Mouse (Mus musculus) midbrain, embryonic 10.5 days (tissue): ENCODE results near the gene Rabep1. TPM values are rescaled to one million over a fixed set of nuclear protein-coding genes. Genes with fewer than 3 reads are reported as not detected.
A peak's percentile ranks its signal among the peaks of the same experiment; 100 is the strongest.
"Not testable (repeated sequence)": the region's sequence is repeated elsewhere in the genome, so short reads cannot be mapped to it uniquely, and the experiment has no call there.

ENCODE experiments used
- DNase-seq: peaks from one replicate; pipeline ENCODE4 v3.0.0-alpha.2; 2017; ENCODE audit warnings: low spot score
- H3K27ac ChIP-seq: fragments of 300-500 bp; sonication (generic); replicated peaks from 2 replicates; pipeline ENCODE4 v1.5.1; 2016; ENCODE audit warnings: mild to moderate bottlenecking
- H3K27me3 ChIP-seq: fragments of 300-500 bp; sonication (generic); 2 replicates; pipeline ENCODE4 v1.6.1; 2016; ENCODE audit warnings: low read depth, mild to moderate bottlenecking; ENCODE audit not compliant: poor library complexity, severe bottlenecking
- H3K36me3 ChIP-seq: fragments of 300-500 bp; sonication (generic); 2 replicates; pipeline ENCODE4 v1.6.1; 2016; ENCODE audit warnings: mild to moderate bottlenecking, moderate library complexity
- H3K4me1 ChIP-seq: fragments of 300-500 bp; sonication (generic); 2 replicates; pipeline ENCODE4 v1.6.1; 2016
- H3K4me3 ChIP-seq: fragments of 300-500 bp; sonication (generic); 2 replicates; pipeline ENCODE4 v1.5.1; 2016; ENCODE audit warnings: mild to moderate bottlenecking, moderate library complexity
- H3K9me3 ChIP-seq: fragments of 300-500 bp; sonication (generic); replicated peaks from 2 replicates; pipeline ENCODE4 v1.6.1; 2016; ENCODE audit warnings: mild to moderate bottlenecking
- WGBS: fragments of 180-500 bp; shearing (Covaris S2); methylation state at CpG from one replicate; pipeline ENCODE4 v1.1.7; 2016; 5-methylcytosine and 5-hydroxymethylcytosine counted together
- polyA plus RNA-seq: library from polyadenylated mRNA; unstranded; fragments of >200 nt; fragmentation: Nextera tagmentation; extraction: Ambion mirVana; gene quantifications from 2 replicates; pipeline ENCODE4 v1.2.1, GENCODE M21; 2016

Rabep1 gene
- polyA plus RNA-seq, 1 experiment from 2014 or later = 39.2 TPM

GRCm38 (mm10) chr11:70837031-70837430 lies 7.5 kb upstream of the Rabep1 start:
- Histone ChIP-seq H3K9me3 (peaks cover 4% of the 10 kb centered on the region; the same call in 1 of the 2 replicates), H3K4me3 (no peak overlapping the region), H3K27me3 (no peaks in the 10 kb centered on the region), H3K36me3 (no peaks in the 10 kb centered on the region), H3K27ac (no peak overlapping the region), H3K4me1 (0 out of 2 replicates have a peak, but pooled peaks cover 5% of the 10 kb centered on the region)
- DNase-seq = no peak
- WGBS = 93% methylated on average over 3 of the region's 3 CpGs

DNA sequence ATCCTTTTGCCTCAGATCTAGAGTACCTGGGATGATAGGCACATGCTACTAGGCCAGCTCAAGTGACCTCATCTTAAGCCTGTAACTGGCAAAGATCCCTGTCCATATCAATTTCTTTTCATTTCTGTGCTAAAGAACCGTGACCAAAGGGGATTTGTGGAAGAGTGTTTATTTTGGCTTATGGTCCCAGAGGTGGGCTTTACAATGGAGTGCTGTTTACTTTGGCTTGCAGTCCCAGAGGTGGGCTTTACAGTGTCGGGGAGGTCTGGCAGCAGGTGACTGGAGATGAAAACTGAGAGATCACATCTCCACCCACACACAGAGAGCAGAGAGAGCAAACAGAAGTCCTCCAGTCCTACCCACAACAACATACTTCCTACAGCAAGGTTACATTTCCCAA lies 6.0 kb upstream of the Rabep1 start:
- Histone ChIP-seq H3K36me3 (no peaks in the 10 kb centered on the region), H3K4me3 (no peak overlapping the region), H3K9me3 (no peaks in the 10 kb centered on the region; the same call in 1 of the 2 replicates), H3K4me1 (peaks cover 6% of the 10 kb centered on the region), H3K27ac (no peak overlapping the region), H3K27me3 (peaks cover 2% of the 10 kb centered on the region; the same call in 1 of the 2 replicates)
- DNase-seq = no peak
- WGBS = 58% methylated on average over 2 of the region's 2 CpGs

- WGBS = 64% methylated on average over 4 of the region's 4 CpGs
- no peak for DNase-seq
- no peaks in the 10 kb centered on the region for H3K36me3 ChIP-seq
- peaks cover 32% of the 10 kb centered on the region for H3K4me1 ChIP-seq
- peaks cover 6% of the 10 kb centered on the region; the same call in 1 of the 2 replicates for H3K27me3 ChIP-seq
- H3K27ac ChIP-seq = no peak overlapping the region
- H3K9me3 ChIP-seq = no peaks in the 10 kb centered on the region
- no peak overlapping the region for H3K4me3 ChIP-seq
Measured at GRCm38 (mm10) chr11:70842983-70843382, 1.6 kb upstream of the Rabep1 start.

DNA sequence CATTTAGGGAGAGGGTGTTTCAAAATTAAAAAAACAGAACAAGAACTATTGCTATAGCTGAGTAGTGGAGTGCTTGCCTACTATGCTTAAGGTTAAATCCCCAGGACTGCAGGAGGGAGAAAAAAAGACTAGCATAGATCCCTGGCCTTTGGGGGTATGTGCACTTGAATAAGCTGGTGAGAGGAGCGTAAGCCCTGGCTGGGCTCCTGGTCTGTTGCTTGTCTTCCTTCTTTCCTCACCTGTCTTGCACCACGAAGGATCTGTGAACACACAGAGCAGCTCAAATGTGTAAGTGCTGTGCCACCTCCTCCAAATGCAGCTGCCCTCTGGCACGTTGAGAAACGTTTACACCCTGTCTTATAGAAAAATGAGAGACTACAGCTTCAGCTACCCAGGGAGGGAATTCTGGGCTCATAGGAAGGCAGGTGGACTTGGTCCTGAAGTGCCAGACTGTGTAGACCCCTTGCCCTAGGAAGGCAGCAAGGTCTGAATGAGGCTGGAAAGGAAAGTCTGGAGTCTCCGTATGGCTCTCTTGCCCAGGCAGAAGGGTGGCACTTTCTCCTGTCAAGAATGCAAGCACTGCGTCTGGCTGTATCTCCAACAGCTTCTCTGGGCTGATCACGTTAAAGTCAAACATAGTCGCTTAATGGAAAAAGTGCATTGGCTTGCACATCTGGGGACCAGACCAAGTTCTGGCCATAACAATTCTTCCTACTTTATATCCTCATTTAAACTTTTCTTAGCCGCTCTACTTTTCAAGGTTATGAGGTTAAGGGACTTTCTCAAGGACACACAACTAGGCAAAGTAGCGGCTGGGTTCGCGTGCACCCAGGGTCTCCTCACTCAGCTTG lies 652 bp upstream of the Rabep1 start:
- Histone ChIP-seq H3K27me3 (peaks cover 6% of the 10 kb centered on the region; the same call in 1 of the 2 replicates), H3K4me3 (peak overlapping the region; percentile 97), H3K27ac (peak overlapping the region; percentile 95), H3K9me3 (no peaks in the 10 kb centered on the region), H3K36me3 (no peaks in the 10 kb centered on the region), H3K4me1 (peaks cover 32% of the 10 kb centered on the region)
- WGBS = 15% methylated on average over 12 of the region's 12 CpGs
- no peak for DNase-seq

GRCm38 (mm10) chr11:70845457-70845978 lies 940 bp downstream of the Rabep1 start:
- 10% methylated on average over 19 of the region's 19 CpGs for WGBS
- Histone ChIP-seq H3K4me3 (peak overlapping the region; percentile 97), H3K27ac (peak overlapping the region; percentile 95), H3K4me1 (peaks cover 32% of the 10 kb centered on the region), H3K27me3 (peaks cover 6% of the 10 kb centered on the region; the same call in 1 of the 2 replicates), H3K9me3 (no peaks in the 10 kb centered on the region), H3K36me3 (no peaks in the 10 kb centered on the region)
- DNase-seq = no peak

DNA sequence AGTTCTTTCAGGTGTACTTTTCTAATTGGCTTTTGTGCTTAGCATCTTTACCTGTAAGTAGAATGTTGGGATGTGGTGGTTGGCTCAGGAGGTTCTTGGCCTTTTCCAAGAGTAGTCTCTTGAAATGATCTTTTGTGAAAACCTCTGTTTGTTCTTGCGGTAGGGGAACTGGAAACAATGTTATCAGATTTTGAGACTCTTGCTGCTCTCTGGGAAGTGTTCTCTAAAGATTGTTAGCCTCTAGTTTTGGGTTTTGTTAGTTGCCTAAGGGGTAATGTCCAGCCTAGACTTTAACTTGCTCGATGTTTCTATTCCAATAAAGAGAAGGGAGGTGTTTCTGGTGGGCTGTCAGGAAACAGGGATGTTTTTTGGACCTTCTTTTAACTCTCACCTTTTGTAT lies 1.5 kb downstream of the Rabep1 start:
- 62% methylated on average over 2 of the region's 2 CpGs for WGBS
- H3K9me3 ChIP-seq = no peaks in the 10 kb centered on the region
- no peaks in the 10 kb centered on the region for H3K36me3 ChIP-seq
- no peak for DNase-seq
- H3K4me3 ChIP-seq = peak overlapping the region; percentile 97
- no peak overlapping the region for H3K27ac ChIP-seq
- peaks cover 6% of the 10 kb centered on the region; the same call in 1 of the 2 replicates for H3K27me3 ChIP-seq
- H3K4me1 ChIP-seq = peaks cover 32% of the 10 kb centered on the region

- 88% methylated on average over 1 of the region's 1 CpGs for WGBS
- no peaks in the 10 kb centered on the region for H3K36me3 ChIP-seq
Measured at GRCm38 (mm10) chr11:70860371-70860770, 15.8 kb downstream of the Rabep1 start.

DNA sequence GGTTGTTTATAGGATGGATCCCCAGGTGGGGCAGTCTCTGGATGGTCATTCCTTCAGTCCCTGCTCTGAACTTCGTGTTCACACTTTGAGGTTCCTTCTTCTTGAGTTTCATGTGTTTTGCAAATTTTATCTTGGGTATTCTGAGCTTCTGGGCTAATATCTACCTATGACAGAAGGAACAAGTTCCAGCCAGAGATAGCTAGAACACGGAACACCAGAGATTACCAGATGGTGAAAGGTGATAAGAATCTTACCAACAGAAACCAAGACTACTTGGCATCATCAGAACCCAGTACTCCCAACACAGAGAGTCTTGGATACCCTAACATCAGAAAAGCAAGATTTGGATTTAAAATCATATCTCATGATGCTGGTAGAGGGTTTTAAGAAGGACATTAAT lies 18.6 kb downstream of the Rabep1 start:
- H3K36me3 ChIP-seq, DNase-seq, H3K4me1 ChIP-seq, H3K9me3 ChIP-seq, H3K27ac ChIP-seq, H3K27me3 ChIP-seq, H3K4me3 ChIP-seq: not testable (repeated sequence)
- 83% methylated on average over 2 of the region's 2 CpGs for WGBS

More at GRCm38 (mm10) chr11:70860371-70860770, 15.8 kb downstream of the Rabep1 start:
- H3K9me3 ChIP-seq = no peaks in the 10 kb centered on the region
- no peak overlapping the region for H3K27ac ChIP-seq
- no peak overlapping the region for H3K4me3 ChIP-seq
- H3K27me3 ChIP-seq = no peaks in the 10 kb centered on the region
- no peak for DNase-seq
- no peaks in the 10 kb centered on the region for H3K4me1 ChIP-seq

- Histone ChIP-seq H3K27me3 (no peaks in the 10 kb centered on the region), H3K36me3 (no peaks in the 10 kb centered on the region), H3K27ac (no peak overlapping the region), H3K9me3 (no peaks in the 10 kb centered on the region), H3K4me1 (no peaks in the 10 kb centered on the region), H3K4me3 (no peak overlapping the region)
- WGBS = 86% methylated on average over 2 of the region's 2 CpGs
- DNase-seq = no peak
Measured at GRCm38 (mm10) chr11:70865223-70865622, 20.6 kb downstream of the Rabep1 start.

DNA sequence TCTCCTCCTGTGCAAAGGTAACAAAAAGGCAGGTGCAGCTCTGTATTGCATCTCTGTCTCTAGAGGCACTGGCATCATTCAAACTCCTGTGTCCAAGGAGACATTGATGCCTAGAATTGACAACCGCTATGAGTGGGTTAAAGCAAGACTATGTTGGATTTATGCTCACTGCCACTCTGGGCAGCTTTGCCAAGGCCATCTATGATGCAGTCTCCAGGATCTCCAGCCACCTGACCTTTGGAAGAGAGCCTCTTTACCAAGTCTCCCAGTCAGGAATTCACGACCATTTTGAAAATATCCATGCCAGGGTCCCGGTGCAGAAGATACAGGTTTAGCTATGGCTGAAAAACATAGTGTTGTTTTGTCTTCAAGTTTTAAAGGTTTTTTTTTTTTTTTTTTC lies 24.7 kb downstream of the Rabep1 start:
- H3K36me3 ChIP-seq = no peaks in the 10 kb centered on the region
- DNase-seq = no peak
- no peak overlapping the region for H3K4me3 ChIP-seq
- 91% methylated on average over 3 of the region's 3 CpGs for WGBS
- no peaks in the 10 kb centered on the region for H3K27me3 ChIP-seq
- H3K9me3 ChIP-seq = no peaks in the 10 kb centered on the region
- no peaks in the 10 kb centered on the region for H3K4me1 ChIP-seq
- no peak overlapping the region for H3K27ac ChIP-seq

DNA sequence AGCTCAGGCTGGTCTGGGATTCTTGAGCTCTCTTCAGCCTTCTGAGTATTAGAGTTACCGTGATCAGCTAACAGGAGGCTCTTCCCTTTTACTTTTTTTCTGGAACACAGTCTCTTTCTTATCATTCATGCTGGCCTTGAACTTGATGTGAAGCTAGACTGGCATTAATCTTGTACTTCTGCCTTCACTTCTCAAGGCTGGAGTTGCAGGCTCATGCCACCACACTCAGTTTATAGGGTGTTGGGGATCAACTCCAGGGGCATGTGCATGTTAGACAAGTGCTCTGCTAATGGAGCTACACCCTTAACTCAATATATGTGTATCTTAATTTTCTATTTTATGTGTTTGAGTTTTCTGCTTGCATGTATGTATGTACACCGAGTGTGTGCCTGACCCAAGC lies 25.2 kb downstream of the Rabep1 start:
- WGBS = 91% methylated on average over 2 of the region's 2 CpGs

GRCm38 (mm10) chr11:70870407-70870806 lies 25.8 kb downstream of the Rabep1 start:
- H3K27me3 ChIP-seq = no peaks in the 10 kb centered on the region
- H3K4me3 ChIP-seq = no peak overlapping the region
- H3K36me3 ChIP-seq = no peaks in the 10 kb centered on the region
- H3K4me1 ChIP-seq = no peaks in the 10 kb centered on the region
- no peak overlapping the region for H3K27ac ChIP-seq
- WGBS = 89% methylated on average over 1 of the region's 1 CpGs
- no peak for DNase-seq
- H3K9me3 ChIP-seq = no peaks in the 10 kb centered on the region

More for the DNA sequence above, 25.2 kb downstream of the Rabep1 start:
- no peaks in the 10 kb centered on the region for H3K9me3 ChIP-seq
- H3K27me3 ChIP-seq = no peaks in the 10 kb centered on the region
- H3K4me1 ChIP-seq = no peaks in the 10 kb centered on the region
- H3K36me3 ChIP-seq = no peaks in the 10 kb centered on the region
- DNase-seq = no peak
- H3K4me3 ChIP-seq = no peak overlapping the region
- no peak overlapping the region for H3K27ac ChIP-seq

GRCm38 (mm10) chr11:70871110-70871509 lies 26.5 kb downstream of the Rabep1 start:
- no peaks in the 10 kb centered on the region for H3K4me1 ChIP-seq
- H3K27ac ChIP-seq = no peak overlapping the region
- H3K36me3 ChIP-seq = no peaks in the 10 kb centered on the region
- no peak overlapping the region for H3K4me3 ChIP-seq
- WGBS = 89% methylated on average over 1 of the region's 1 CpGs
- no peak for DNase-seq
- no peaks in the 10 kb centered on the region for H3K27me3 ChIP-seq
- no peaks in the 10 kb centered on the region for H3K9me3 ChIP-seq
